Mouse (Mus musculus) olfactory bulb, adult 2 months (tissue): ENCODE data around the gene Fsd1.

ENCODE experiments used
- CTCF ChIP-seq: fragments of 200-500 bp; IDR thresholded peaks from 2 replicates; pipeline ENCODE4 v1.5.1; 2012; ENCODE audit warnings: low read depth, mild to moderate bottlenecking, low read length, moderate library complexity; ENCODE audit not compliant: insufficient read depth
- POLR2A ChIP-seq: fragments of 200-500 bp; IDR thresholded peaks from 2 replicates; pipeline ENCODE4 v1.6.1; 2012; ENCODE audit warnings: mild to moderate bottlenecking, low read depth, low read length, moderate library complexity; ENCODE audit not compliant: insufficient read depth

- no peak for TF ChIP-seq CTCF
- TF ChIP-seq POLR2A: no peak
Measured at GRCm38 (mm10) chr17:55964496-55964895, 21.8 kb upstream of the Fsd1 start.
